Mouse (Mus musculus): ENCODE data around the gene Ltbp4.

GRCm38 (mm10) chr7:27359162-27359561 lies 21.7 kb upstream of the Ltbp4 start:
- TF ChIP-seq GATA1 (IDR thresholded peaks at IDR 0.05; ENCODE audit: low read length), result no peak
- no peak for TF ChIP-seq TAL1 (IDR thresholded peaks at IDR 0.05; ENCODE audit: low read length)

Data from erythroblast, embryonic 14.5 days (primary cell).